Mouse (Mus musculus): ENCODE results near the gene Ip6k2.

- no peak for TF ChIP-seq POLR2A (IDR thresholded peaks at IDR 0.05; ENCODE audit: insufficient read length, low read depth)
- no peak for TF ChIP-seq MAX (IDR thresholded peaks at IDR 0.05; ENCODE audit: low read depth)
- TF ChIP-seq E2F4 (IDR thresholded peaks at IDR 0.05; ENCODE audit: insufficient read depth) = no peak
- TF ChIP-seq MYOG (IDR thresholded peaks at IDR 0.05; ENCODE audit: control insufficient read depth in 1 of 3, insufficient read depth in 1 of 3, insufficient read length in 2 of 3, low read depth in 2 of 3) = no peak
- TF ChIP-seq POLR2AphosphoS2 (IDR thresholded peaks at IDR 0.05; ENCODE audit: insufficient read length, low read depth) = no peak
- no peak for TF ChIP-seq USF1 (IDR thresholded peaks at IDR 0.05; ENCODE audit: low read depth)
These were observed 16.0 kb downstream of the Ip6k2 start for GRCm38 (mm10) chr9:108799564-108799963.
